In genomic region chr11:68940516-68940915, GRCm38 (mm10) we compare ENCODE assay signal across 9 mouse cellular contexts. TPM values are rescaled to one million over a fixed set of nuclear protein-coding genes. Genes with fewer than 3 reads are reported as not detected.
DNase-seq lines count a peak whose midpoint lies in the region; ATAC-seq and TF ChIP-seq lines count a peak whose summit lies in the region.
"Had no signal": no experiment of that assay in that cellular context is flagged by ENCODE, and none has a peak within 500 bp of the region (broad histone marks: within the 10 kb centered on the region; RNA-seq: fewer than 3 reads in every experiment).

No protein-coding gene starts in this region.

- no peaks in the 10 kb centered on the region for H3K4me1 ChIP-seq in cerebellum, adult 2 months (ENCODE audit: control insufficient read depth, insufficient read depth, low read length)
- H3K4me1 ChIP-seq in embryonic facial prominence, embryonic 10.5 days: peaks cover 11% of the 10 kb centered on the region
- no peaks in the 10 kb centered on the region for H3K4me1 ChIP-seq in intestine, postnatal 0 days (replicated peaks; ENCODE audit: control insufficient read depth, insufficient read depth, low read length)
- peaks cover 4% of the 10 kb centered on the region; the same call in 1 of the 2 replicates for H3K4me1 ChIP-seq in liver, postnatal 0 days (ENCODE audit: insufficient read depth)

- H3K9ac ChIP-seq in intestine, postnatal 0 days (ENCODE audit: low read depth, low read length): no peak overlapping the region
- H3K9ac ChIP-seq in liver, postnatal 0 days (replicated peaks): no peak overlapping the region; the same call in 1 of the 2 replicates

- H3K36me3 ChIP-seq in embryonic facial prominence, embryonic 10.5 days (replicated peaks): no peaks in the 10 kb centered on the region
- no peaks in the 10 kb centered on the region for H3K36me3 ChIP-seq in intestine, postnatal 0 days (ENCODE audit: control insufficient read depth, insufficient read depth)
- no peaks in the 10 kb centered on the region for H3K36me3 ChIP-seq in liver, postnatal 0 days (replicated peaks; ENCODE audit: insufficient read depth, low read length)

- TF ChIP-seq EP300 in liver, postnatal 0 days (IDR thresholded peaks at IDR 0.05; ENCODE audit: low read depth): no peak

- no peak for TF ChIP-seq POLR2A in cerebellum, adult 2 months (IDR thresholded peaks at IDR 0.05; ENCODE audit: borderline replicate concordance, insufficient read depth, low read length)

- ATAC-seq in intestine, postnatal 0 days: no peak
- ATAC-seq in liver, postnatal 0 days: no peak
- ATAC-seq in CD4-positive, CD25-positive, alpha-beta regulatory T cell, adult 4 months: no peak

- peak overlapping the region; percentile 74 for H3K4me2 ChIP-seq in intestine, postnatal 0 days (replicated peaks; ENCODE audit: low read depth)
- peak overlapping the region; percentile 71; the same call in 1 of the 2 replicates for H3K4me2 ChIP-seq in liver, postnatal 0 days (ENCODE audit: low read depth, low read length)

- H3K4me3 ChIP-seq in cerebellum, adult 2 months (replicated peaks; ENCODE audit: insufficient read depth, low read depth, low read length): peak overlapping the region; percentile 63
- H3K4me3 ChIP-seq in embryonic facial prominence, embryonic 10.5 days: peak overlapping the region; percentile 62
- H3K4me3 ChIP-seq in intestine, postnatal 0 days (ENCODE audit: low read depth, low read length): peak overlapping the region; percentile 53
- no peak overlapping the region for H3K4me3 ChIP-seq in liver, postnatal 0 days (ENCODE audit: low read depth, low read length)

- 20% methylated on average over 4 of the region's 4 CpGs for WGBS in cerebellum, adult 2 months
- WGBS in embryonic facial prominence, embryonic 10.5 days: 71% methylated on average over 4 of the region's 4 CpGs
- 51% methylated on average over 4 of the region's 4 CpGs for WGBS in intestine, postnatal 0 days
- 54% methylated on average over 4 of the region's 4 CpGs for WGBS in liver, postnatal 0 days (ENCODE audit: insufficient replicate concordance)

- no peaks in the 10 kb centered on the region for H3K9me3 ChIP-seq in embryonic facial prominence, embryonic 10.5 days
- H3K9me3 ChIP-seq in intestine, postnatal 0 days (ENCODE audit: control insufficient read depth): no peaks in the 10 kb centered on the region
- H3K9me3 ChIP-seq in liver, postnatal 0 days (ENCODE audit: low read length): no peaks in the 10 kb centered on the region

- no peaks in the 10 kb centered on the region for H3K27me3 ChIP-seq in cerebellum, adult 2 months (ENCODE audit: control insufficient read depth, insufficient read depth, low read length)
- peaks cover under 1% of the 10 kb centered on the region; the same call in 1 of the 2 replicates for H3K27me3 ChIP-seq in embryonic facial prominence, embryonic 10.5 days (replicated peaks; ENCODE audit: low read depth, poor library complexity, severe bottlenecking)
- no peaks in the 10 kb centered on the region for H3K27me3 ChIP-seq in intestine, postnatal 0 days (replicated peaks; ENCODE audit: control insufficient read depth, insufficient read depth, low read length)
- no peaks in the 10 kb centered on the region for H3K27me3 ChIP-seq in liver, postnatal 0 days (ENCODE audit: insufficient read depth, low read length)

- TF ChIP-seq CTCF in cerebellum, adult 2 months (IDR thresholded peaks at IDR 0.05; ENCODE audit: borderline replicate concordance, insufficient read depth, low read depth, low read length): no peak
- no peak for TF ChIP-seq CTCF in intestine, postnatal 0 days (IDR thresholded peaks at IDR 0.05; ENCODE audit: low read depth)
- TF ChIP-seq CTCF in liver, postnatal 0 days (IDR thresholded peaks at IDR 0.05; ENCODE audit: low read depth): no peak

- H3K27ac ChIP-seq in cerebellum, adult 2 months (ENCODE audit: insufficient read depth, low read length): no peak overlapping the region
- no peak overlapping the region for H3K27ac ChIP-seq in embryonic facial prominence, embryonic 10.5 days (replicated peaks)
- H3K27ac ChIP-seq in intestine, postnatal 0 days (ENCODE audit: low read depth, low read length): no peak overlapping the region
- no peak overlapping the region for H3K27ac ChIP-seq in liver, postnatal 0 days (ENCODE audit: low read depth)

- peak in 1 of 2 experiments; percentile 15 for DNase-seq in cerebellum, adult 2 months
- DNase-seq in cerebellum, postnatal 4 days (ENCODE audit: low spot score in 2 of 2): no peak
- DNase-seq in embryonic facial prominence, embryonic 10.5 days (ENCODE audit: low spot score): no peak
- no peak for DNase-seq in liver, postnatal 0 days
- DNase-seq in urinary bladder, postnatal 25 days (ENCODE audit: low spot score): no peak
- no peak for DNase-seq in spleen, postnatal 36 days (ENCODE audit: low spot score in 2 of 2)
- DNase-seq: lung, postnatal 4 days had no signal

RNA-seq across cellular contexts. Expression of gene Odf4, which starts 13.6 kb away (rescaled TPM):
- polyA plus RNA-seq in cerebellum, adult 2 months (2012; rRNA removed): 1.0 and 1.1 TPM in 2 replicates
- polyA plus RNA-seq in embryonic facial prominence, embryonic 10.5 days (2016; fragmentation: Nextera tagmentation; extraction: Ambion mirVana): not detected in 2 replicates
- polyA plus RNA-seq in intestine, postnatal 0 days (2015; fragmentation: Nextera tagmentation; extraction: Ambion mirVana): not detected in 2 replicates
- polyA plus RNA-seq in liver, postnatal 0 days (2015; fragmentation: Nextera tagmentation; extraction: Ambion mirVana): not detected in 2 replicates
- not detected for polyA plus RNA-seq in CD4-positive, CD25-positive, alpha-beta regulatory T cell, adult 4 months (2017; shearing (Covaris generic))

RNA-seq across cellular contexts. Expression of gene Arhgef15, which starts 16.8 kb away (rescaled TPM):
- 33.0 and 34.7 TPM in 2 replicates for polyA plus RNA-seq in cerebellum, adult 2 months (2012; rRNA removed)
- polyA plus RNA-seq in embryonic facial prominence, embryonic 10.5 days (2016; fragmentation: Nextera tagmentation; extraction: Ambion mirVana): 8.9 and 9.2 TPM in 2 replicates
- 2.6 and 3.4 TPM in 2 replicates for polyA plus RNA-seq in intestine, postnatal 0 days (2015; fragmentation: Nextera tagmentation; extraction: Ambion mirVana)
- 1.8 TPM in 2 replicates for polyA plus RNA-seq in liver, postnatal 0 days (2015; fragmentation: Nextera tagmentation; extraction: Ambion mirVana)
- under 1 TPM; 0.16 to 0.19 TPM for polyA plus RNA-seq in CD4-positive, CD25-positive, alpha-beta regulatory T cell, adult 4 months (2017; shearing (Covaris generic))

RNA-seq across cellular contexts. Expression of gene Slc25a35, which starts 27.4 kb away (rescaled TPM):
- 11.5 and 12.1 TPM in 2 replicates for polyA plus RNA-seq in cerebellum, adult 2 months (2012; rRNA removed)
- 2.4 and 2.7 TPM in 2 replicates for polyA plus RNA-seq in embryonic facial prominence, embryonic 10.5 days (2016; fragmentation: Nextera tagmentation; extraction: Ambion mirVana)
- polyA plus RNA-seq in intestine, postnatal 0 days (2015; fragmentation: Nextera tagmentation; extraction: Ambion mirVana): 1.9 and 2.3 TPM in 2 replicates
- polyA plus RNA-seq in liver, postnatal 0 days (2015; fragmentation: Nextera tagmentation; extraction: Ambion mirVana): 0.60 and 0.94 TPM in 2 replicates
- 10 to 100 TPM in 1 of 2 experiments, 1 to 10 TPM in 1; 5.0 to 10.7 TPM for polyA plus RNA-seq in CD4-positive, CD25-positive, alpha-beta regulatory T cell, adult 4 months (2017; shearing (Covaris generic))

RNA-seq across cellular contexts. Expression of gene Rangrf, which starts 34.5 kb away (rescaled TPM):
- polyA plus RNA-seq in cerebellum, adult 2 months (2012; rRNA removed): 54.4 and 55.5 TPM in 2 replicates
- 87.7 and 93.0 TPM in 2 replicates for polyA plus RNA-seq in embryonic facial prominence, embryonic 10.5 days (2016; fragmentation: Nextera tagmentation; extraction: Ambion mirVana)
- 13.6 and 16.5 TPM in 2 replicates for polyA plus RNA-seq in intestine, postnatal 0 days (2015; fragmentation: Nextera tagmentation; extraction: Ambion mirVana)
- 9.4 and 11.2 TPM in 2 replicates for polyA plus RNA-seq in liver, postnatal 0 days (2015; fragmentation: Nextera tagmentation; extraction: Ambion mirVana)
- 10 to 100 TPM; 36.9 to 71.7 TPM for polyA plus RNA-seq in CD4-positive, CD25-positive, alpha-beta regulatory T cell, adult 4 months (2017; shearing (Covaris generic))

RNA-seq across cellular contexts. Expression of gene Rpl26, which starts 39.1 kb away (rescaled TPM):
- polyA plus RNA-seq in cerebellum, adult 2 months (2012; rRNA removed): 1,554 and 1,707 TPM in 2 replicates
- 1,085 and 1,128 TPM in 2 replicates for polyA plus RNA-seq in embryonic facial prominence, embryonic 10.5 days (2016; fragmentation: Nextera tagmentation; extraction: Ambion mirVana)
- 623 and 626 TPM in 2 replicates for polyA plus RNA-seq in intestine, postnatal 0 days (2015; fragmentation: Nextera tagmentation; extraction: Ambion mirVana)
- polyA plus RNA-seq in liver, postnatal 0 days (2015; fragmentation: Nextera tagmentation; extraction: Ambion mirVana): 531 and 540 TPM in 2 replicates
- 1,000 to 10,000 TPM; 1,826 to 2,291 TPM for polyA plus RNA-seq in CD4-positive, CD25-positive, alpha-beta regulatory T cell, adult 4 months (2017; shearing (Covaris generic))
